Comparison of ENCODE assay signal across 19 mouse cellular contexts in genomic region chr5:142994746-142995145, GRCm38 (mm10). TPM values are rescaled to one million over a fixed set of nuclear protein-coding genes. Genes with fewer than 3 reads are reported as not detected.
"Had no signal": no experiment of that assay in that cellular context is flagged by ENCODE, and none has a peak within 500 bp of the region (broad histone marks: within the 10 kb centered on the region; RNA-seq: fewer than 3 reads in every experiment).

No protein-coding gene starts in this region.

- H3K27ac ChIP-seq: liver, embryonic 14.5 days; lung, embryonic 15.5 days; midbrain, embryonic 10.5 days; midbrain, embryonic 12.5 days; neural tube, embryonic 12.5 days had no signal

- DNase-seq: lung, adult 18-20 months; lung, postnatal 10 days; lung, postnatal 4 days; midbrain, embryonic 14.5 days; retina, postnatal 1 day; right cerebral cortex, adult 18-20 months; right cerebral cortex, postnatal 25 days; right cerebral cortex, postnatal 4 days; spleen, adult 18-20 months; thymus, adult 18-20 months; thymus, postnatal 14 days; thymus, postnatal 36 days had no signal

- H3K4me3 ChIP-seq: lung, embryonic 15.5 days; midbrain, embryonic 10.5 days; midbrain, embryonic 12.5 days; neural tube, embryonic 12.5 days had no signal

- H3K27me3 ChIP-seq: lung, embryonic 15.5 days; midbrain, embryonic 12.5 days; neural tube, embryonic 12.5 days had no signal

- H3K9me3 ChIP-seq: lung, embryonic 15.5 days; midbrain, embryonic 10.5 days; midbrain, embryonic 12.5 days; neural tube, embryonic 12.5 days had no signal

- H3K4me2 ChIP-seq: lung, embryonic 15.5 days; midbrain, embryonic 12.5 days; neural tube, embryonic 12.5 days had no signal

- H3K4me1 ChIP-seq: midbrain, embryonic 12.5 days; neural tube, embryonic 12.5 days had no signal

RNA-seq across cellular contexts. Expression of gene Fscn1, which starts 34.6 kb away (rescaled TPM):
- total RNA-seq: megakaryocyte-erythroid progenitor cell, adult 5-6 weeks; neutrophil, adult 5-6 weeks had no signal
